In the genomic region with DNA sequence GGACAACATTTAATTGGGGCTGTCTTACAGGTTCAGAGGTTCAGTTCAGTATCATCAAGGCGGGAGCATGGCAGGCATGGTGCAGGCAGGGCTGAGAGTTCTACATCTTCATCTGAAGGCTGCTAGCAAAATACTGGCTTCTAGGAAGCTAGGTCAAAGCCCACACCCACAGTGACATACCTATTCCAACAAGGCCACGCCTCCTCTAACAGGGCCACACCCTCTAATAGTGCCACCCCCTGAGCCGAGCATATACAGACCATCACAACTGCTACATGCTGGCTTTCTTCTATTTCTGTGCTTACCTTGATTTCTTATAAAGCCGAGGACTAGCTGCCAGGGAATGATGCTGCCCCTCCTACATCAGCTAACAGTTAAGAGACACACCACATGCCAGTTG, we compare ENCODE assay signal across 26 mouse cellular contexts.
"Had no signal": no experiment of that assay in that cellular context is flagged by ENCODE, and none has a peak within 500 bp of the region (broad histone marks: within the 10 kb centered on the region; RNA-seq: fewer than 3 reads in every experiment).

No protein-coding gene starts in this region.

- H3K4me1 ChIP-seq: heart, embryonic 13.5 days; heart, embryonic 15.5 days; hindbrain, embryonic 10.5 days; hindbrain, embryonic 12.5 days; limb, embryonic 15.5 days had no signal

- H3K27ac ChIP-seq: gastrocnemius, adult 2 months; heart, adult 2 months; heart, embryonic 13.5 days; heart, embryonic 15.5 days; hindbrain, embryonic 10.5 days; hindbrain, embryonic 12.5 days; hindbrain, embryonic 14.5 days; layer of hippocampus, adult 2 months; left cerebral cortex, adult 2 months; limb, embryonic 13.5 days; limb, embryonic 15.5 days; liver, embryonic 14.5 days had no signal

- H3K9ac ChIP-seq: forebrain, postnatal 0 days; heart, embryonic 13.5 days; heart, embryonic 15.5 days; hindbrain, embryonic 12.5 days; hindbrain, embryonic 14.5 days; limb, embryonic 13.5 days; limb, embryonic 15.5 days; liver, embryonic 14.5 days had no signal

- DNase-seq: forebrain, postnatal 0 days; gastrocnemius, adult 2 months; gastrocnemius, postnatal 10 days; gastrocnemius, postnatal 25 days; heart, adult 2 months; heart, postnatal 14 days; heart, postnatal 4 days; kidney, adult 18-20 months; kidney, adult 8-10 months; kidney, postnatal 10 days; kidney, postnatal 25 days; kidney, postnatal 4 days had no signal

- ATAC-seq: forebrain, postnatal 0 days; hindbrain, embryonic 16.5 days; inflammation-experienced regulatory T-cells, adult 6 months; intestine, embryonic 16.5 days had no signal

- H3K27me3 ChIP-seq: heart, embryonic 13.5 days; heart, embryonic 15.5 days; hindbrain, embryonic 12.5 days; limb, embryonic 13.5 days; limb, embryonic 15.5 days had no signal

- H3K9me3 ChIP-seq: heart, embryonic 13.5 days; heart, embryonic 15.5 days; hindbrain, embryonic 10.5 days; hindbrain, embryonic 12.5 days; limb, embryonic 13.5 days; limb, embryonic 15.5 days had no signal

- H3K4me2 ChIP-seq: heart, embryonic 11.5 days; heart, embryonic 13.5 days; heart, embryonic 15.5 days; hindbrain, embryonic 12.5 days; hindbrain, embryonic 14.5 days; limb, embryonic 13.5 days; limb, embryonic 15.5 days had no signal

- H3K4me3 ChIP-seq: gastrocnemius, adult 2 months; heart, adult 2 months; heart, embryonic 13.5 days; heart, embryonic 15.5 days; hindbrain, embryonic 10.5 days; hindbrain, embryonic 12.5 days; layer of hippocampus, adult 2 months; left cerebral cortex, adult 2 months; limb, embryonic 13.5 days; limb, embryonic 15.5 days had no signal

- H3K36me3 ChIP-seq: heart, embryonic 13.5 days; heart, embryonic 15.5 days; hindbrain, embryonic 10.5 days; hindbrain, embryonic 12.5 days; limb, embryonic 13.5 days; limb, embryonic 15.5 days had no signal
